Mouse (Mus musculus) liver, embryonic 13.5 days (tissue): Measurements from ENCODE around the gene Slc32a1. TPM values are rescaled to one million over a fixed set of nuclear protein-coding genes. Genes with fewer than 3 reads are reported as not detected.

ENCODE experiments used
- ATAC-seq: fragments of 200-750 bp; cut with Nextera tagmentation; 2 replicates; pipeline ENCODE4 v1.8.0; 2017; ENCODE audit warnings: low read depth, mild to moderate bottlenecking, moderate number of reproducible peaks, moderate library complexity
- DNase-seq: peaks from one replicate; pipeline ENCODE4 v3.0.0; 2022
- H3K27ac ChIP-seq: fragments of 300-500 bp; sonication (generic); 2 replicates; pipeline ENCODE4 v1.5.1; 2015; ENCODE audit warnings: moderate library complexity, mild to moderate bottlenecking, inconsistent platforms
- H3K27me3 ChIP-seq: fragments of 300-500 bp; sonication (generic); 2 replicates; pipeline ENCODE4 v1.6.1; 2015; ENCODE audit warnings: mild to moderate bottlenecking, inconsistent platforms
- H3K36me3 ChIP-seq: fragments of 300-500 bp; sonication (generic); 2 replicates; pipeline ENCODE4 v1.6.1; 2015; ENCODE audit warnings: mild to moderate bottlenecking, inconsistent platforms
- H3K4me1 ChIP-seq: fragments of 300-500 bp; sonication (generic); replicated peaks from 2 replicates; pipeline ENCODE4 v1.6.1; 2015; ENCODE audit warnings: inconsistent platforms
- H3K4me2 ChIP-seq: fragments of 300-500 bp; sonication (generic); 2 replicates; pipeline ENCODE4 v1.6.1; 2015; ENCODE audit warnings: inconsistent platforms, mild to moderate bottlenecking, moderate library complexity
- H3K4me3 ChIP-seq: fragments of 300-500 bp; sonication (generic); replicated peaks from 2 replicates; pipeline ENCODE4 v1.5.1; 2015; ENCODE audit warnings: mild to moderate bottlenecking, inconsistent platforms
- H3K9ac ChIP-seq: fragments of 300-500 bp; sonication (generic); 2 replicates; pipeline ENCODE4 v1.6.1; 2015; ENCODE audit warnings: mild to moderate bottlenecking, inconsistent platforms
- H3K9me3 ChIP-seq: fragments of 300-500 bp; sonication (generic); replicated peaks from 2 replicates; pipeline ENCODE4 v1.6.1; 2016; ENCODE audit warnings: inconsistent platforms
- WGBS: fragments of 180-500 bp; shearing (Covaris S2); methylation state at CpG from one replicate; pipeline ENCODE4 v1.1.7; 2015; ENCODE audit not compliant: insufficient replicate concordance; 5-methylcytosine and 5-hydroxymethylcytosine counted together
- polyA plus RNA-seq: library from polyadenylated mRNA; unstranded; fragments of >200 nt; fragmentation: Nextera tagmentation; extraction: Ambion mirVana; gene quantifications from 2 replicates; pipeline ENCODE4 v1.2.1, GENCODE M21; 2015

Slc32a1 gene
- polyA plus RNA-seq, 1 experiment from 2014 or later, result not detected

DNA sequence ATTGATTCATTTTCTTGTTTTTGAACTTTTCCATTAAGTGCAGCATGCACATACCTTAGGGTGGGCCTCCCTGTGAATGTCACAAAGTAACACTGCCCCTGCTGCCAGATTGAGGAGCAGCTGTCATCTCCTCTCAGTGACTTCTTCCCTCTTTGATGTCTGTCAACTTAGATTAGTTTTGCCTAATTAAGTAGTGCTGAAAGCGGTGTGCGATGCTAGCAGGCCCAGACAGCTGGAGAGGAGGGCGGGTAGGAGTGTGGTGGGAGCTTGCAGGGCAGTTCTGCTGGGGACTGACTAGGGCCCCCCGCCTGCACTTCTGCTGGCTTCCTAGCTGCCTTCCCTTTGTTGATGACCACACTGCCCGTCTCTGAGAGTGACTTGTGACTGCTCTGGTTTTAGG lies 21.3 kb downstream of the Slc32a1 start:
- H3K27me3 ChIP-seq, result no peaks in the 10 kb centered on the region
- no peak overlapping the region for H3K4me3 ChIP-seq
- DNase-seq, result no peak
- peaks cover 88% of the 10 kb centered on the region for H3K36me3 ChIP-seq
- H3K4me2 ChIP-seq, result no peak overlapping the region
- peaks cover 6% of the 10 kb centered on the region for H3K4me1 ChIP-seq
- H3K9me3 ChIP-seq, result no peaks in the 10 kb centered on the region
- H3K9ac ChIP-seq, result no peak overlapping the region
- WGBS, result 80% methylated on average over 5 of the region's 5 CpGs
- no peak overlapping the region for H3K27ac ChIP-seq
- no peak for ATAC-seq

DNA sequence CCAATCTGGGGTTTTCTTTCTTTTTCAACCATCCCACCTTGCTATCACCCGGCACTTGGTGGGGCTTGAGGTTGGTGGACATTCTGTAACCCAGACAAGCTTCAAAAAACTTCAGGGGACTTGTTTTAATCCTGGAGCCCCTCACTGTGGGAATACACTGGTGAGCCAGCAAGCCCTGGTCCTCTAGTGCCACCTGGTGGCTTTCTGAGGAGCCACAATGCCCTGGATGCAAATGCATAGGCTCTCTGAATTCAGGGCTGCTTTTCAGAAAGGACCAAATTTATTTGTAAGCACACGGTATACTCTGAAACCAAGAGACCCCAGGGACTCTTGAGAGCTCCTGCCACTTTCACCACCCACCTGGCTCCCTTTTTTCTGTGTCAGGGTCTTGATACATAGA lies 31.3 kb downstream of the Slc32a1 start:
- WGBS, result 20% methylated on average over 2 of the region's 2 CpGs
- H3K4me1 ChIP-seq, result no peaks in the 10 kb centered on the region
- H3K27ac ChIP-seq, result no peak overlapping the region
- peaks cover 39% of the 10 kb centered on the region for H3K36me3 ChIP-seq
- no peak overlapping the region for H3K4me2 ChIP-seq
- no peak overlapping the region for H3K4me3 ChIP-seq
- no peaks in the 10 kb centered on the region for H3K9me3 ChIP-seq
- DNase-seq (peak; percentile 21), ATAC-seq (no peak)
- H3K27me3 ChIP-seq, result no peaks in the 10 kb centered on the region
- no peak overlapping the region for H3K9ac ChIP-seq

DNA sequence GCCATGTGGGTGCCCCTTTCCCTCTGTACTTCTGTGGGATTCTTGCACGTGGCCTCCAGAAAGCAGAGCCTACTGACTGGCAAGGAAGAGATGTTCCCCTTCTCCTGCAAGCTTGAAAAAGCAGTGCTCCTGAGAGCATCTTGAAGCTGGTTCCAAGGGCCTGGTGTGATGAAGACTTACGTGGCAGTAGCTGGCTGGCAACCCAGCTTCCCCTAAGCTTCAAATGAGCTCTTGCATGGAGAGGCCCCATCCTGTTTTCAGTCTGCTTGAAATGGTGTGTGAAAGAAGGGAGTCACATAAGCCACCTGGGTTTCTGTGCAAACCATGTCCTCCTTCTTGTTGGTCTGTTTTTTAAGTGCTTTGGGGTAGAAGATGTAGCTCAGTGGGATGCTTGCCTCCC lies 32.0 kb downstream of the Slc32a1 start:
- H3K9ac ChIP-seq, result no peak overlapping the region
- no peak overlapping the region for H3K27ac ChIP-seq
- DNase-seq, result no peak
- H3K9me3 ChIP-seq, result no peaks in the 10 kb centered on the region
- H3K36me3 ChIP-seq, result peaks cover 32% of the 10 kb centered on the region
- H3K4me3 ChIP-seq, result no peak overlapping the region
- ATAC-seq, result no peak
- WGBS, result 81% methylated on average over 2 of the region's 2 CpGs
- H3K4me1 ChIP-seq, result no peaks in the 10 kb centered on the region
- H3K4me2 ChIP-seq, result no peak overlapping the region
- no peaks in the 10 kb centered on the region for H3K27me3 ChIP-seq

DNA sequence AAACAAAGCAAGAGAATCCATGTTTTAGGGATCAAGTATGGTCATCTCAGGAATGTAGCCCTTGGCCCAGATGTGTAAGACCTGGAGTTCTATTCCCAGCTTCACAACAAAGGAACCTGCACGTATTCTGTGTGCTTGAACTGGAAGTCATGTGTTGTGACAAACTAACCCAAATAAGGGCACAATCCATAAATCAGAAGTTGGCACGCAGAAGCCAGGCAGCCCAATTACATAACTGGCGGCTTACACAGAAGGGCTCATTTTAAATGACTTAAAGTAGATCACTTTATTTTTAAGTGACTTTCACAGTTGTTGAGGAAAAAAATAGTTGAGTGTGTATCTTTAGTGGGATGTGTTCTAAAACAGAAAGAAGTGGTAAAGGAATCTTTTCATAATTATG lies 33.2 kb downstream of the Slc32a1 start:
- 81% methylated on average over 3 of the region's 3 CpGs for WGBS
- Histone ChIP-seq H3K9ac (no peak overlapping the region), H3K27me3 (no peaks in the 10 kb centered on the region), H3K9me3 (no peaks in the 10 kb centered on the region), H3K4me2 (no peak overlapping the region), H3K4me1 (no peaks in the 10 kb centered on the region), H3K27ac (no peak overlapping the region), H3K36me3 (peaks cover 20% of the 10 kb centered on the region), H3K4me3 (no peak overlapping the region)
- ATAC-seq (no peak), DNase-seq (no peak)

DNA sequence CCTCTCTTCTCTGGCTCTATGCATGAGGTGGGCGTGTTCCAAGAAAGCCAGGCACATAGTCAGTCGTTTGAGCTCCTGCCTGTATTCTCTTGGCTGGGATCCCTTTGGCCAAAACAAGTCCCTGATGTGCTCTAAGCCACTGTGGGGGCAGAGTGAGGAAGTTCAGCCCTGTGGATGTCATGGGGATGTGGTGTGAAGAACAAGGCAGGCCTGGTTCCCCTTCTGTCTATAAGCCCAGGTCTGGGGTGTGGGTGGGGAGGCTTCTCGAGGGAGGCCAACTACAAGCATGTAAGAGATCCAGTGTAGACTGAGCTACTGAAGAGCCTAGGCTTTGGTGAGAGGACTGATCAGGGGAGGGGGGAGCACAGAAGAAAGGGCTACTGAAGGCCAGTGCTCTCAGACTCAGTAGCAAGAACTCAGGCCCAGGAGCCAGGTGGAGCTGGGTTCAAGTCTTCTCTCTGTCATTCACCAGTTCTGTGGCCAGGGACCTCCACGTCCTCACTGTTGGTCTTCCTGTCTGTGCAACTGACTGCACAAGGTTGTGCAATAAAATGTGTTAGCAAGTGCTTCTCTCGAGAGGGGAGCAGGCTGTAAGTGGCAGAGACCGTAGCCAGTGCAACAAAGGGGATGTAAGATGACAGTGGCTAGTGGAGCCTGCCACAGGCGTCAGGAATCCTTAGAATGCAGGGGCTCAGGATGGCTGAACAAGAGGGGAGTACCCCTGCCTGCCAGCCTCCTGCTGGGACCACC lies 40.8 kb downstream of the Slc32a1 start:
- no peak overlapping the region for H3K27ac ChIP-seq
- no peak overlapping the region for H3K9ac ChIP-seq
- no peaks in the 10 kb centered on the region for H3K9me3 ChIP-seq
- DNase-seq, result no peak
- no peak overlapping the region for H3K4me2 ChIP-seq
- H3K27me3 ChIP-seq, result no peaks in the 10 kb centered on the region
- 37% methylated on average over 7 of the region's 7 CpGs for WGBS
- no peaks in the 10 kb centered on the region for H3K4me1 ChIP-seq
- 0 out of 2 replicates have a peak, but pooled peaks have one; percentile 26 for ATAC-seq
- H3K4me3 ChIP-seq, result no peak overlapping the region
- H3K36me3 ChIP-seq, result no peaks in the 10 kb centered on the region

DNA sequence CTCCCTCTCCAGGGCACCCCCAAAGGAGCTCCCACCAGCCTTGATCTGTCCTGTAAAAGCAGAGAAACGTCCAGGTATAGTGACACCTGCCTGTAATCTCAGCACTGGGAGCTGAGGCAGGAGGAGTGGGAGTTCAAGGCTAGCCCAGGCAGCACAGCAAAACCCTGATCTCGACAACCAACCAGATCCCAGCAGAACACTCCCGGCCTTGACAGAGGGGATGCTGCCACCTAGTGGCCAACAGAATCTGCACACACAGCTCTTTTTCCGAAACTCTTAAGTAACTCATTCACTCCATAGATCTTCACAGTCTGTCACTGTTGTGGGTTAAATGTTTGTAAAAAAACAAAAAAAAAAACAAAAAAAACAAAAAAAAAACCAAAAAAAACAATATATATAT lies 42.4 kb downstream of the Slc32a1 start:
- 10% methylated on average over 4 of the region's 4 CpGs for WGBS
- DNase-seq, result peak; percentile 20
- no peaks in the 10 kb centered on the region for H3K4me1 ChIP-seq
- H3K27me3 ChIP-seq, result no peaks in the 10 kb centered on the region
- no peak overlapping the region for H3K27ac ChIP-seq
- no peak overlapping the region for H3K4me2 ChIP-seq
- no peak overlapping the region for H3K9ac ChIP-seq
- no peak overlapping the region for H3K4me3 ChIP-seq
- H3K9me3 ChIP-seq, result no peaks in the 10 kb centered on the region
- no peak for ATAC-seq
- no peaks in the 10 kb centered on the region for H3K36me3 ChIP-seq

DNA sequence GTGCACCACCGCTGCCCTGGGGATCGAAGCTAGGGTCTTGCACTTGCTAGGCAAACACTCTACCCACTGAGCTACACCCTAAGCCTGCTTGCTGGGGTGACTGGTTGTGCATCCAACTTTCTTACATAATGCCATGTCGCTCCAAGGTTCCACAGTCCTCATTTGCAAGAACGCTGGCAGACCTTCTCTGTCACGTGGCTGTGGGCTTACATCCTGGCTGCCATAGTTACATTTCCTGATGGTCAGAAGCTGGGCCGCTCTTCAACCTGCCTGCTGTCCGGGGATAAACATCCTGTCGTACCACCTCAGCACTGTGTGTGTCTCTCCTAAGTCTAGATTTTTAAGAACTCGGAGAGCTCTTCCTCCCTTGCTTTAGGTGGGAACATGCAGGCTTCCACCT lies 44.1 kb downstream of the Slc32a1 start:
- no peak for DNase-seq

DNA sequence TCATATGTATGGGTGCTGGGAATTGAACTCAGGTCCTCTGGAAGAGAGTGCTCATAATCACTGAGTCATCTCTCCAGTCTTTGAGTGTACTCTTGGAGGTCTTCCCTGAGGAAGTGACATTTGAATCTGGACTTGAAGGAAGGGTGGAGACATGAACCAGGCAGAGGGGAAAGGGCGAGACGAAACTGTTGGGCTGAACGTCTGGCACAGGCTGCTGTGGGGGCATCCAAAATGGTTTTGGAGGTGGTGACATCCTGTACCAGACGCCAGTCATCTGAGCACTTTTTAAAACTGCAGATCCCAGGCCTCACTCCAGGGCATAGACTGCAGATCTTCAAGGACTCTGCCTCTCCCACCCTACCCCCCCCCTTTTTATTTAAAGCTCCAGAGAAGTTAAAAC lies 45.2 kb downstream of the Slc32a1 start:
- WGBS, result 57% methylated on average over 4 of the region's 4 CpGs
- Histone ChIP-seq H3K4me1 (no peaks in the 10 kb centered on the region), H3K9ac (no peak overlapping the region), H3K4me2 (no peak overlapping the region), H3K36me3 (no peaks in the 10 kb centered on the region), H3K27me3 (no peaks in the 10 kb centered on the region), H3K4me3 (no peak overlapping the region), H3K27ac (no peak overlapping the region), H3K9me3 (no peaks in the 10 kb centered on the region)
- DNase-seq (no peak), ATAC-seq (no peak)

More for the DNA sequence above, 44.1 kb downstream of the Slc32a1 start:
- Histone ChIP-seq H3K4me1 (no peaks in the 10 kb centered on the region), H3K27me3 (no peaks in the 10 kb centered on the region), H3K36me3 (no peaks in the 10 kb centered on the region), H3K9ac (no peak overlapping the region), H3K4me2 (no peak overlapping the region), H3K9me3 (no peaks in the 10 kb centered on the region), H3K4me3 (no peak overlapping the region), H3K27ac (no peak overlapping the region)
- 41% methylated on average over 9 of the region's 9 CpGs for WGBS
- no peak for ATAC-seq

DNA sequence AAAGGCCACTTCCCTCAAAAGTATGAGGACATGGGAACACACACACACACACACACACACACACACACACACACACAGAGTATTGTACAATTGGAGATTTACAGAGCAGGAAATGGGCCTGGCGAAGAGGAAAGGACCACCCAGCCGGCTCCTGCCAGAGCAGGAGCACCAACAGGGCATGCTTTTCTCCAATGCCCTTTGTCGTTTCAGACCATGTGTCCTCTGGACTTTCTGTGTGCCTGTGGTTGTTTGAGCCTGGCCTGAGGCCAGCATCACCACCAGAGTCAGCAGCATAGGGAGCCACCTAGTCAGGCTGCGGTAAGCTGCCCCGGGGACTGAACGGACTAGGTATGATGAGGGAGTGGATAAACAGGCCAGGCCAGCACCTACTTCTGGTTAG lies 48.3 kb downstream of the Slc32a1 start:
- Histone ChIP-seq H3K9me3 (no peaks in the 10 kb centered on the region), H3K4me2 (no peak overlapping the region), H3K4me3 (no peak overlapping the region), H3K4me1 (no peaks in the 10 kb centered on the region), H3K27ac (no peak overlapping the region), H3K36me3 (no peaks in the 10 kb centered on the region), H3K9ac (no peak overlapping the region), H3K27me3 (no peaks in the 10 kb centered on the region)
- ATAC-seq, result peak; percentile 57
- 61% methylated on average over 6 of the region's 6 CpGs for WGBS
- no peak for DNase-seq

DNA sequence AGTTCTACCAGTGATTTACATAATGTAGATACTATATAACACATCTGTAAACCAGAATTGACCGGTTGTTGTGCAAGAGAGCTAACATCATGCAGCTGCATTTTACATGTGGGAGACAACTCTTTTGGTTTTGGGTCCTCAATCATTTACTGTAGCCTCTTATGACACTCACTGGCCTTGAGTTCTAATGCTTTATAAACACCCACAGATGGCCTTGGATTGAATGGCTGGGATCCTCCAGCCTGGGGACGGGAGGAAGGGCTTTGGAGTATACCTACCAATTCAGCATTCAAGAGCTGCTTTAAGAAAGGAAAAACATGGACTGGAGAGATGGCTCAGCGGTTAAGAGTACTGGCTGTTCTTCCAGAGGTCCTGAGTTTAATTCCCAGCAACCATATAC lies 48.8 kb downstream of the Slc32a1 start:
- no peaks in the 10 kb centered on the region for H3K9me3 ChIP-seq
- no peaks in the 10 kb centered on the region for H3K36me3 ChIP-seq
- no peak for ATAC-seq
- 61% methylated on average over 3 of the region's 3 CpGs for WGBS
- H3K27me3 ChIP-seq, result no peaks in the 10 kb centered on the region
- H3K4me3 ChIP-seq, result no peak overlapping the region
- no peak overlapping the region for H3K4me2 ChIP-seq
- H3K9ac ChIP-seq, result no peak overlapping the region
- no peak overlapping the region for H3K27ac ChIP-seq
- no peak for DNase-seq
- H3K4me1 ChIP-seq, result no peaks in the 10 kb centered on the region

DNA sequence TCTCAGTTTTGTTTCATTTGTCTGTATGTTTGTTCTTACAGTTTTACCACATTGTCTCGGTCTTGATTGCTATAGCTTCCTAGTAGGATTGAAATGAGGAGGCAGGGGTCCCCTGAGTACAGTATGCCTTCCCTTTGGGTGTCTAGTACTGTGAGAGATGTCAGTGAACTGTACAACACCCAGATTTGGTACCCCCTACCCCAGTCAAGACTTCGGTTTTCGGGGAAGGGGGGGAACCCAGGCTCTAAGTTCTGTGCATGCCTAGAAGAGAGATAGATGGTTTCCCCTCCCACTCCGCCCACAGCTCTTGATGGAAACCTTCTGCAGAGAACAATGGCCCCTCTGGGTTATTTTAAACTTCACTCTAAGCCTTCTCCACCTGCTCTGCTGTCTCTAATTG lies 54.5 kb downstream of the Slc32a1 start, which contains the start of gene Ppp1r16b:
Gene Ppp1r16b (plus strand): TSS at position 301 of the 400 bp plus-strand sequence.
- WGBS, result 48% methylated on average over 4 of the region's 4 CpGs
- H3K9ac ChIP-seq, result no peak within 1 kb of the TSS
- H3K36me3 ChIP-seq, result no peaks in the 10 kb centered on the region
- no peaks in the 10 kb centered on the region for H3K9me3 ChIP-seq
- DNase-seq (no peak), ATAC-seq (no peak)
- H3K27me3 ChIP-seq, result peaks cover 55% of the 10 kb centered on the region
- H3K4me3 ChIP-seq, result no peak within 1 kb of the TSS
- H3K27ac ChIP-seq, result no peak within 1 kb of the TSS
- H3K4me2 ChIP-seq, result no peak within 1 kb of the TSS
- H3K4me1 ChIP-seq, result peaks cover 20% of the 10 kb centered on the region
